Mouse (Mus musculus) frontal cortex, postnatal 14 days (tissue): ENCODE data around the gene Mettl24.

Experiments used
- DNase-seq, 2 experiments: peaks; one replicate each; pipeline ENCODE4 v3.0.0; 2022; ENCODE audit warnings: low spot score in 2 of 2

Mettl24 gene

GRCm38 (mm10) chr10:40683092-40683867 is at the start of gene Mettl24:
Gene Mettl24, plus strand, starts transcription at chr10:40683282.
- peak; percentile 54 to 64 for DNase-seq

- DNase-seq: no peak
These were observed 45.8 kb upstream of the Mettl24 start for GRCm38 (mm10) chr10:40637331-40637730.

- DNase-seq: peak; percentile 58 to 73
These were observed 44.8 kb upstream of the Mettl24 start for GRCm38 (mm10) chr10:40638276-40638675.

- peak in 1 of 2 experiments; percentile 32 for DNase-seq
These were observed 44.0 kb upstream of the Mettl24 start for GRCm38 (mm10) chr10:40638823-40639819.

- no peak for DNase-seq
These were observed 42.7 kb upstream of the Mettl24 start for GRCm38 (mm10) chr10:40640406-40640805.

GRCm38 (mm10) chr10:40641901-40642300 is 41.2 kb upstream of the Mettl24 start:
- DNase-seq: no peak

DNA sequence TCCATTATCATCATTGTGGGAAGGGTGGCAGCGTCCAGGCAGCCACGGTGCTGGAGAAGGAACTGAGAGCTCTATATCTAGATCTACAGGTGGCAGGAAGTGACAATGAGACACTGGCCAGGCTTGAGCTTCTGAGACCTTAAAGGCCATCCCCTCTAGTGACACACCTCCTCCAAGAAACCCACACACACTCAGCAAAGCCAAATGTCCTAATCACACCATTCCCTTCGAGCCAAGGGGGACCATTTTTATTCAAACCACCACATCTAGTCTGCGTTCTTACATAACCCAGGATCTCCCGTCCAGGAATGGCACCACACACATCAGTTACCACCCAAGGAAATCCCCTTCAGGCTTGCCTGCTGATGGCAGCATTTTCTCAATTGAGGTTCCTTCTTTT is 40.0 kb upstream of the Mettl24 start:
- no peak for DNase-seq

- no peak for DNase-seq
These were observed 38.6 kb upstream of the Mettl24 start for GRCm38 (mm10) chr10:40644456-40644855.

- DNase-seq: no peak
These were observed 37.7 kb upstream of the Mettl24 start for GRCm38 (mm10) chr10:40645346-40645745.

DNA sequence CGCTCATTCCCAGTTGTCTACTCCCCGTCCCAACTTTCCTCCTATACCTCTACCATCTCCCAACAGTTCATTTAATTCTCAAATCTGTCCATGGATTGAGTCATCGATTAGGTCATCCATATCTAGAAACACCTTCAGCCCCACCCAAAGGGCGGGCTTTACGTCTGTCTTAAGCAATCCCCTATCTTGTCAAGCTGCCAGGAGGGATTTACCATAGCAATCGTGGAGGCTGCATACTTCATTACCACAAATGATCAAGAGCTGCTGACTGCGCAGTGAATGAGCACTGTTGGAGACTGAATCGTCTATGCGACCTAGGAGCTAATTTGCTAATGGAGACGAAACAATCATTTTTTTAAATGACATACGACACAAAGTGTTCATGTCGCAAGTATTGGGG is 34.3 kb upstream of the Mettl24 start:
- DNase-seq: no peak

GRCm38 (mm10) chr10:40649634-40650033 is 33.4 kb upstream of the Mettl24 start:
- DNase-seq: no peak

GRCm38 (mm10) chr10:40651676-40652075 is 31.4 kb upstream of the Mettl24 start:
- DNase-seq: no peak

GRCm38 (mm10) chr10:40665270-40665669 is 17.8 kb upstream of the Mettl24 start:
- no peak for DNase-seq

- DNase-seq: no peak
These were observed 16.1 kb upstream of the Mettl24 start for GRCm38 (mm10) chr10:40666943-40667342.

DNA sequence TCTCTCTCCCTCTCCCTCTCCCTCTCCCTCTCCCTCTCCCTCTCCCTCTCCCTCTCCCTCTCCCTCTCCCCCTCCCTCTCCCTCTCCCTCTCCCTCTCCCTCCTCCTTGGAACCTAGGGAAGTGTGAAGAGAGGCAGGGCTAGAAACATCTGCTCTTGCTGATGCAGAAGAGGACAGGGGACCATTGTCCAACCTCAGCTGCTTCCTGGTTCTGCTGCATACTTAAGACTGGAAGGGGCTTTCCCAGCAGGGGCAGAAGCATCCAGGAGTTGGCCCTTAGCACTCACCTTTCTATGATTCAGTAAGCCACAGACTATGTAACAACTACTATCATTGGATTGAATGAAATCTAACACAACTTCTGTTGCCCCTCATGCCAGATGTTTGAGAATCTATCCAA is 14.4 kb upstream of the Mettl24 start:
- no peak for DNase-seq

DNA sequence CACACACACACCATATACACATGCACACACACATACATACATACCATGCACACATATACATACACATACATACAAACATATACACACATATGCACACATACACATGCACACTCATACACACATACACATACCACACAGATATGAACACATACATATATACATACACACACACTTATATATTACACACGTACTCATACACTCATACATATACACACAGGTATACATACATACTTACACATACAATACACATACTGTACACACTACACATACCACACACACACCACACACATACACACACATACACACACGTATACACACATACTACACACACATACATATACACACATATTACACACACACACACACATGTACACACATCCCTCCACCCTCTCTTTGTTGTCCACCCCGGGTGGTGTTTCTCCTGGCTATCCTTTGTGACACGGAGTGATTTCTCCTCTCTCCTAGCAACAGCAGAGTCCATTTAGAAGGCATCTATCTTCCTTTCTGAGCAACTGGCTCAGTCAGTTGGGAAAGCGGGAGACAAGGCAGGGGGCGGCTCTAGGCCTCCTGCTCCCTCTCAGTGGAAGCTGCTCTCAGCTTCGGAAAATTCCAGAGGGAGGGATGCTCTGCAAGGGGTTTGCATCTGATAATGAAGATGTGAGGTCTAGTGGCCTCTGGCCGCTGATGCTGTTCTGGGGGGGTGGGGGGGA is 10.3 kb upstream of the Mettl24 start:
- DNase-seq: no peak

DNA sequence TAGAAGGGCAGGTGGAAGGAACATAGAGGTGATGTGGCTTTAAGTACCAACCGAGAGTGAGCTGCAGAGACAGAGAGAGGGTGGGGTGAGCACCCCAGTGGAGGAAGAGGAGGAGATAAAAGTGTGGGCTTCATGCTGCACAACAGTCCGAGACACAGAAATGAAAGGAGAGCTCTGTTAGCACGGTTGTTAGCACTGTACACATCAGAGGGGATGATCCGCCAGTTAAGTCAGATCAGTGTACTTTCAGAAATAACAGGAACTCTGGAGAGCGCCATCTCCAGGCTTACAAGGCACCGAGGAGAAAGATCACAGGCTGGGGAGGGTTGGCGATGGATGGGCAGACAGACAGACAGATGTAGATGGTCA is 9.8 kb upstream of the Mettl24 start:
- DNase-seq: no peak

DNA sequence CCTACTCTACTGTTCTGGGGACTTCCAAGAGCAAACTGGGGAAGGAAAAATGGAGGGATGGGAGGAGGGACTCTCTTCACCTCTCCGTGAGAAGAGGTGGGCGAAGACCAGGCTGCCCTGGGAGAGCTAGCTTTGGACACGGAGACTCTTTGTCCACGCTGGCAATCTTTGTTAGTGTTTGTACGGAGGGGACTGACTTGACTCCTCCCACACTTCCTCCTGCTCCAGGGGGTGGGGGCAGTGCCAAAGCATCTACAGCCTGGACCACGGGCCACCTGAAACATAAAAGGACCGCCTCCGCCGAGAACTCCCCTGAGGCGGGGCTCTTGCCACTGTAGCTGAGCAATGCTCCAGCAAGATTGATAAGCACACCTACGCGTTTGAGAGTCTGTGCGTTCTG is 8.9 kb upstream of the Mettl24 start:
- DNase-seq: no peak

GRCm38 (mm10) chr10:40675921-40676320 is 7.2 kb upstream of the Mettl24 start:
- DNase-seq: no peak

DNA sequence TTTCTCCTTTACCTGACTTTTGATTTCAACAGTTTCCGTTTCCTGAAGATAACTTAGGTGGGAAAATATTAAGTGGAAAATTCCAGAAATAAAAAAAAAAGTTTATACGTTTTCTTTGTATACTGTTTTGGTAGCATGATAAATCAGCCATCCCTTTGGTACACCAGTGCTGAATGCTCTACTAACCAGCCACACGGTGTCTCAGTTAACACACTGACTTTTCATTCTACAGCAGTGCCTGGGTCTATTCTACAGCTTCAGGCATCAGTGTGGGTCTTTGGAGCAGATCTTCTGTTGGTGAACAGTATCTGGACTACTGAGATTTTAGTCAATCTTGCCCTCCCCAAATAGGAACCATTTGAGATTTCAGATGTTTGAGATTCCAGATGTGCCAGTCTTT is 4.6 kb upstream of the Mettl24 start:
- DNase-seq: no peak

DNA sequence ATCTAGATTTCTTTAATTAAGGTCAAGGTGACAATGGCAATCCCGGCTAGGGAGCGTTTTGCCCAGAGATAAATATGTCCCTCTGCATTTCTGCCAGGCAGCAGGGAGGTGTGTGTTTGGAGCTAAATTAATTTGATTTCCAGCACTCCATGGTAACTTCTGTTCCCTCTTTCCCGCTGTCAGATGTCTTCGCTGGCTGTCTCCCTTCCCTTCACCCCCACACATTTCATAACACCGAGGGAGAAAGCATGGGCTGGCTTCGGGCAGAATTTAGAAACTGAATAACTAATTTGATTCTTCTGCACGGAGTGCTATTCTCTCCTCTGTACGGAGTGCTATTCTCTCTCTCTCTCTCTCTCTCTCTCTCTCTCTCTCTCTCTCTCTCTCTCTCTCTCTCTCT is 612 bp upstream of the Mettl24 start:
- DNase-seq: peak; percentile 43 to 63

DNA sequence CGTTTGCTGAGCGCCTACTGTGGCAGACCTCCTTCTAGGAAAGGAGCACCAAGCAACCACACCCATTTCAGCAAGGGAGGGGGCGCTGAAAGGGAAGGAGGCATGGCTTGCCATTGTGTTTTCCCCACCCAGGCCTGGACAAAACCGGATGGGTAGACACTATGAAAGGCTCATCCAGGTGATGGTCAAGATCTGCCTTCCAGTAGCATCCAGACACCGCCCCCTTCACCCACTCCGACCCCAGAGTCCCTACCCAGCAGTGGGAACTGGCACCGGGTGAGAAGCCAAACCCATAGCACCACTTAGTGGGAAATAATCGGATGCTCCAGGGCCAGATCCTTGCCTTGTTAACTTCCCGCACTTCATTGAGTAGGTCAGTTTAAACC is 779 bp downstream of the Mettl24 start:
- DNase-seq: no peak
